In the genomic region with DNA sequence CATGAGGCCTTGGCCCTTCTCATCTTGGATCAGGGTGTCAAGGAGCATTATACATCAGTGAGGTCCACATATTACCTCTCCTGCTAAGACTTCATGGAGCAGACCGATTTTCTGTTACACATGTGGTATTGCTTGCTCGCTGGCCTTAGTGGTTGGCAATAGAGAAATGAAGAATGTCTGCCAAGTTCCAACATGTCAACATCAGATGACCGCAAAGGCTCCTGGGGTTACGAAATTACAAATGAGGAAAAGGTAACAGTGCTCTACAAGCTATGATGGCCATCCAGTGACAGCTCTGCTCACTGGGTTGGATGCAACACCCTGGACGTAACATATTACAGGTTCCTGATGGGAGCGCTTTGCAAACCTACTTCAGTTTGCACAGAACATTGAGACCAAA, we compare ENCODE assay signal across 22 mouse cellular contexts.
"Had no signal": no experiment of that assay in that cellular context is flagged by ENCODE, and none has a peak within 500 bp of the region (broad histone marks: within the 10 kb centered on the region; RNA-seq: fewer than 3 reads in every experiment).

No protein-coding gene starts in this region.

- H3K27me3 ChIP-seq: intestine, embryonic 15.5 days; limb, embryonic 13.5 days; lung, embryonic 15.5 days; midbrain, embryonic 12.5 days; midbrain, embryonic 15.5 days; neural tube, embryonic 12.5 days; neural tube, embryonic 15.5 days had no signal

- H3K36me3 ChIP-seq: intestine, embryonic 15.5 days; limb, embryonic 10.5 days; limb, embryonic 13.5 days; lung, embryonic 15.5 days; midbrain, embryonic 12.5 days; midbrain, embryonic 15.5 days; neural tube, embryonic 12.5 days; neural tube, embryonic 15.5 days had no signal

- H3K4me1 ChIP-seq: intestine, embryonic 15.5 days; limb, embryonic 10.5 days; limb, embryonic 13.5 days; lung, embryonic 15.5 days; midbrain, embryonic 12.5 days; midbrain, embryonic 15.5 days; neural tube, embryonic 12.5 days; neural tube, embryonic 15.5 days had no signal

- DNase-seq: kidney, adult 18-20 months; kidney, postnatal 25 days; layer of hippocampus, adult 9-11 months; liver, postnatal 0 days; retina, postnatal 1 day; right cerebral cortex, postnatal 25 days; thymus, adult 2 months; thymus, postnatal 14 days; thymus, postnatal 4 days had no signal

- H3K4me3 ChIP-seq: intestine, embryonic 15.5 days; layer of hippocampus, adult 2 months; limb, embryonic 10.5 days; limb, embryonic 13.5 days; lung, embryonic 15.5 days; midbrain, embryonic 12.5 days; midbrain, embryonic 15.5 days; neural tube, embryonic 12.5 days; neural tube, embryonic 15.5 days had no signal

- H3K27ac ChIP-seq: intestine, embryonic 15.5 days; kidney, postnatal 0 days; layer of hippocampus, adult 2 months; limb, embryonic 10.5 days; limb, embryonic 13.5 days; liver, embryonic 14.5 days; lung, embryonic 15.5 days; macrophage; midbrain, embryonic 12.5 days; midbrain, embryonic 15.5 days; neural tube, embryonic 12.5 days; neural tube, embryonic 15.5 days; stomach, postnatal 0 days had no signal
